Mouse (Mus musculus) kidney, adult 11 months (tissue): ENCODE results near the gene Tlr12.
A peak's percentile ranks its signal among the peaks of the same experiment; 100 is the strongest.
"Not testable (repeated sequence)": the region's sequence is repeated elsewhere in the genome, so short reads cannot be mapped to it uniquely, and the experiment has no call there.

Source experiments
- DNase-seq: peaks from one replicate; pipeline ENCODE4 v3.0.0; 2022

Gene Tlr12

GRCm38 (mm10) chr4:128618246-128618911 is at the start of gene Tlr12:
Gene Tlr12, minus strand, starts transcription at chr4:128618619.
- peak; percentile 74 for DNase-seq

GRCm38 (mm10) chr4:128667195-128667594 is 48.8 kb upstream of the Tlr12 start:
- DNase-seq = not testable (repeated sequence)

GRCm38 (mm10) chr4:128666362-128666761 is 47.9 kb upstream of the Tlr12 start:
- DNase-seq = not testable (repeated sequence)

GRCm38 (mm10) chr4:128664002-128664401 is 45.6 kb upstream of the Tlr12 start:
- DNase-seq = no peak

GRCm38 (mm10) chr4:128661063-128661462 is 42.6 kb upstream of the Tlr12 start:
- DNase-seq = no peak

- DNase-seq = no peak
Measured at GRCm38 (mm10) chr4:128660196-128660595, 41.8 kb upstream of the Tlr12 start.

GRCm38 (mm10) chr4:128655446-128655845 is 37.0 kb upstream of the Tlr12 start:
- DNase-seq = no peak

GRCm38 (mm10) chr4:128654505-128655381 is 36.3 kb upstream of the Tlr12 start, which contains the start of gene Phc2:
Gene Phc2, plus strand, starts transcription at chr4:128654702.
- DNase-seq = peak; percentile 98

- DNase-seq = no peak
Measured at GRCm38 (mm10) chr4:128652584-128653298, 34.3 kb upstream of the Tlr12 start.

- DNase-seq = no peak
Measured at GRCm38 (mm10) chr4:128651530-128651929, 33.1 kb upstream of the Tlr12 start.

- DNase-seq = peak; percentile 87
Measured at GRCm38 (mm10) chr4:128648567-128649255, 30.3 kb upstream of the Tlr12 start.

- DNase-seq = no peak
Measured at GRCm38 (mm10) chr4:128646762-128647161, 28.3 kb upstream of the Tlr12 start.

GRCm38 (mm10) chr4:128645896-128646295 is 27.5 kb upstream of the Tlr12 start:
- DNase-seq = no peak

GRCm38 (mm10) chr4:128641766-128642717 is 23.6 kb upstream of the Tlr12 start:
- DNase-seq = no peak

GRCm38 (mm10) chr4:128638265-128638923 is 20.0 kb upstream of the Tlr12 start:
- DNase-seq = no peak

- DNase-seq = no peak
Measured at GRCm38 (mm10) chr4:128637250-128637649, 18.8 kb upstream of the Tlr12 start.

GRCm38 (mm10) chr4:128635894-128636585 is 17.6 kb upstream of the Tlr12 start:
- peak; percentile 72 for DNase-seq

- peak; percentile 87 for DNase-seq
Measured at GRCm38 (mm10) chr4:128635451-128635850, 17.0 kb upstream of the Tlr12 start.

GRCm38 (mm10) chr4:128621109-128621508 is 2.7 kb upstream of the Tlr12 start:
- no peak for DNase-seq

GRCm38 (mm10) chr4:128620572-128620971 is 2.2 kb upstream of the Tlr12 start:
- DNase-seq = no peak
